Mouse (Mus musculus) frontal cortex, postnatal 25 days (tissue): ENCODE measurements around the gene Slc31a2.

Source experiments
- DNase-seq, 2 experiments: peaks; one replicate each; pipeline ENCODE4 v3.0.0; 2022; ENCODE audit warnings: low spot score in 2 of 2

Gene Slc31a2

GRCm38 (mm10) chr4:62316456-62316855 is 54.1 kb downstream of the Slc31a2 start:
- DNase-seq, result peak in 1 of 2 experiments; percentile 3

GRCm38 (mm10) chr4:62318294-62318693 is 55.9 kb downstream of the Slc31a2 start:
- no peak for DNase-seq

GRCm38 (mm10) chr4:62322684-62323083 is 60.3 kb downstream of the Slc31a2 start:
- no peak for DNase-seq

GRCm38 (mm10) chr4:62326111-62326510 is 63.7 kb downstream of the Slc31a2 start:
- no peak for DNase-seq

GRCm38 (mm10) chr4:62328941-62329660 is 66.7 kb downstream of the Slc31a2 start:
- DNase-seq, result no peak

- no peak for DNase-seq
Measured at GRCm38 (mm10) chr4:62331977-62332376, 69.6 kb downstream of the Slc31a2 start.

- no peak for DNase-seq
Measured at GRCm38 (mm10) chr4:62338536-62338935, 76.2 kb downstream of the Slc31a2 start.

GRCm38 (mm10) chr4:62344000-62344399 is 81.6 kb downstream of the Slc31a2 start:
- DNase-seq, result no peak

GRCm38 (mm10) chr4:62345827-62346226 is 83.5 kb downstream of the Slc31a2 start:
- DNase-seq, result no peak

- no peak for DNase-seq
Measured at GRCm38 (mm10) chr4:62347605-62348328, 85.4 kb downstream of the Slc31a2 start.
